Mouse (Mus musculus): ENCODE measurements at regions not wholly inside any gene's neighbourhood (a gene's known extent, or its start where the extent isn't known, plus 50 kb on each side); places are given as distances from the start of the nearest gene placed in this dataset.

GRCm38 (mm10) chr15:18685439-18685838 is 133.3 kb upstream of the Cdh10 start:
- no peak for DNase-seq (ENCODE audit: extremely low spot score in 1 of 2, low spot score in 2 of 2)
- H3K27ac ChIP-seq: no peak overlapping the region
- intact Hi-C loops (cut with DNase I): loop anchor here (5.0 kb wide), 1 partner anchor 57 kb away; no protein-coding TSS in a partner anchor
- no peak for TF ChIP-seq CTCF (IDR thresholded peaks at IDR 0.05)
- no peak overlapping the region for H3K4me3 ChIP-seq

GRCm38 (mm10) chr15:18696680-18697284 is 122.0 kb upstream of the Cdh10 start:
- intact Hi-C loops (cut with DNase I): no loop called here
- Histone ChIP-seq H3K27ac (no peak overlapping the region), H3K4me3 (no peak overlapping the region)
- TF ChIP-seq CTCF (IDR thresholded peaks at IDR 0.05): no peak
- no peak for DNase-seq (ENCODE audit: extremely low spot score in 1 of 2, low spot score in 2 of 2)

GRCm38 (mm10) chr15:18744266-18744665 is 74.5 kb upstream of the Cdh10 start:
- Histone ChIP-seq H3K4me3 (no peak overlapping the region), H3K27ac (peak overlapping the region; percentile 50)
- no peak for TF ChIP-seq CTCF (IDR thresholded peaks at IDR 0.05)
- DNase-seq (ENCODE audit: extremely low spot score in 1 of 2, low spot score in 2 of 2): no peak
- intact Hi-C loops (cut with DNase I): loop anchor here (5.0 to 10.0 kb wide), 2 partner anchors 57 to 181 kb away; no protein-coding TSS in a partner anchor

GRCm38 (mm10) chr15:18748574-18749246 is 70.0 kb upstream of the Cdh10 start:
- TF ChIP-seq CTCF (IDR thresholded peaks at IDR 0.05): no peak
- DNase-seq (ENCODE audit: extremely low spot score in 1 of 2, low spot score in 2 of 2): peak in 1 of 2 experiments; percentile 24
- intact Hi-C loops (cut with DNase I): loop anchor here (1.0 to 10.0 kb wide), 2 partner anchors 71 to 176 kb away; no protein-coding TSS in a partner anchor
- H3K4me3 ChIP-seq: no peak overlapping the region
- H3K27ac ChIP-seq: peak overlapping the region; percentile 8; the same call in 1 of the 2 replicates

Data from left cerebral cortex, adult 2 months (tissue).